Mouse (Mus musculus) ES-E14 (cell line): ENCODE measurements around the gene Recql5.

Experiments used
- MAFK ChIP-seq: IDR thresholded peaks from 2 replicates; pipeline ENCODE4 v1.6.1; 2014; ENCODE audit warnings: mild to moderate bottlenecking, low read depth, low read length, inconsistent platforms; ENCODE audit not compliant: insufficient read depth
- ZC3H11A ChIP-seq: IDR thresholded peaks from 2 replicates; pipeline ENCODE4 v1.6.1; 2012; ENCODE audit warnings: low read depth, mild to moderate bottlenecking, inconsistent platforms, low read length, borderline replicate concordance

DNA sequence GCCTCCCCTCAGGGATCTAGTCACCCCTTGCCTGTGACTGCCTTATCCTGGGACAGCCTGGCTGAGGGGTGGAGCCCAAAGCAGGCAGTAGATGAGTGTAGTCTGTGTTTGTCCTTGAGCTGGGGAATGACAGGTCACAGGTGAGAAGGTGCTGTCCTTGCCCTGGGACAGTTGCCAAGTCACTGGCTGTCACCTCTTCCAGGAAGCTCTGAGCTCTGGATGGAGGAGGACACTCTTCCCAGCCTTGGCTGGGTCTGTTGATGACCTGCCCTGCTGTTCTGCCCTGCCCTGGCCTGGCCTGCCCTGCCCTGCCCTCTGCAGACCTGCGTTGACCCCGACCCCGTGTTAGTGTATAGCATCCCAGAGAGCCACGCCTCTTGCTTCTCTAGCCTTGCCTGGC lies 60.8 kb downstream of the Recql5 start:
- TF ChIP-seq ZC3H11A, result no peak
- TF ChIP-seq MAFK, result no peak
